Mouse (Mus musculus) limb, embryonic 13.5 days (tissue): ENCODE results near the gene Orm2. TPM values are rescaled to one million over a fixed set of nuclear protein-coding genes. Genes with fewer than 3 reads are reported as not detected.

ENCODE experiments used
- ATAC-seq: fragments of 200-750 bp; cut with Nextera tagmentation; 2 replicates; pipeline ENCODE4 v1.8.0; 2017; ENCODE audit warnings: low read depth, moderate number of reproducible peaks, moderate TSS enrichment; ENCODE audit not compliant: low FRiP score
- H3K27ac ChIP-seq: fragments of 300-500 bp; sonication (generic); 2 replicates; pipeline ENCODE4 v1.5.1; 2015; ENCODE audit warnings: inconsistent platforms, mild to moderate bottlenecking, moderate library complexity
- H3K27me3 ChIP-seq: fragments of 300-500 bp; sonication (generic); 2 replicates; pipeline ENCODE4 v1.6.1; 2015; ENCODE audit warnings: mild to moderate bottlenecking, inconsistent platforms
- H3K36me3 ChIP-seq: fragments of 300-500 bp; sonication (generic); 2 replicates; pipeline ENCODE4 v1.6.1; 2015; ENCODE audit warnings: inconsistent platforms, mild to moderate bottlenecking, moderate library complexity
- H3K4me1 ChIP-seq: fragments of 300-500 bp; sonication (generic); 2 replicates; pipeline ENCODE4 v1.6.1; 2015; ENCODE audit warnings: inconsistent platforms
- H3K4me2 ChIP-seq: fragments of 300-500 bp; sonication (generic); replicated peaks from 2 replicates; pipeline ENCODE4 v1.6.1; 2015; ENCODE audit warnings: inconsistent platforms, mild to moderate bottlenecking, moderate library complexity
- H3K4me3 ChIP-seq: fragments of 300-500 bp; sonication (generic); 2 replicates; pipeline ENCODE4 v1.5.1; 2015; ENCODE audit warnings: moderate library complexity, mild to moderate bottlenecking, inconsistent platforms
- H3K9ac ChIP-seq: fragments of 300-500 bp; sonication (generic); 2 replicates; pipeline ENCODE4 v1.6.1; 2015; ENCODE audit warnings: mild to moderate bottlenecking, inconsistent platforms
- H3K9me3 ChIP-seq: fragments of 300-500 bp; sonication (generic); 2 replicates; pipeline ENCODE4 v1.6.1; 2016; ENCODE audit warnings: inconsistent platforms
- WGBS: fragments of 180-500 bp; shearing (Covaris S2); methylation state at CpG from one replicate; pipeline ENCODE4 v1.1.7; 2015; 5-methylcytosine and 5-hydroxymethylcytosine counted together
- polyA plus RNA-seq: library from polyadenylated mRNA; unstranded; fragments of >200 nt; fragmentation: Nextera tagmentation; extraction: Ambion mirVana; gene quantifications from 2 replicates; pipeline ENCODE4 v1.2.1, GENCODE M21; 2015

Gene Orm2
- polyA plus RNA-seq, 1 experiment from 2014 or later = not detected

DNA sequence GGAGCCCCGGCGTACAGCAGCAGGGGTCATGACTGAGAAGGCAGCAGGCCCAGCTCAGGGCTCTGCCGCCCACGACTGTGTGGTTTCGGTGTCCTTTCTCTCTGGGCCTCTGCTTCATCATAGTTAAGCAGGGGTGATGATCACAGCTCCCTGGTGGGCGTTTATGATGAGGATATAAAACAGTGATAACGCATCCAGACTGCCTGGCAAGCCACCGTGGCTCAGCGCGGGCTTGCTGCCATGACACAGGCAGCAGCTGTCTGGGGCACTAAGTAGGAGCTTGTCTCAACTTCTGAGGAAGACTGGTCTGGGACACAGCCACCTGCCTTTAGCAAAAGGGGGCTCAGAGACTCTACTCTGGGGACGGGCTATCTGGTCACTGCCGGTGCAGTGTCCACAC, 21.2 kb downstream of the Orm2 start:
- 77% methylated on average over 12 of the region's 12 CpGs for WGBS

DNA sequence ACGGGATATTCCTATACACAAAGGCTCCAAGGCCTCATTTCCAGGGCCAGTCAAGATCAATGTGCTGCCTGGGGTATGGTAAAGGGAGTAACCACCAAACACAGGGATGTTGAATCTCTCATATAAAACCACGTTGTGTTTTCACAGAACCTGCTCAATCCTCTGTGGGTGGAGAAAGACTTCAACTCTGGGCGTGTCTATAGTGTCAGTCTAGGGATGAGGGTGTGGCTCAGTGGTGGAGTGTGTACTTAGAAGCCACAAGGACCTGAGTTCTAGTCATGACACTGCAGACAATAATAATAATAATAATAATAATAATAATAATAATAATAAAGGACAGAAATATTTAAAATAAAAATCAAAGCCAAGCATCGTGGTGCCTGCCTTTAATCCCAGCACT, 22.0 kb downstream of the Orm2 start:
- no peaks in the 10 kb centered on the region for H3K9me3 ChIP-seq
- ATAC-seq = no peak
- H3K4me2 ChIP-seq = no peak overlapping the region
- peaks cover 78% of the 10 kb centered on the region for H3K36me3 ChIP-seq
- no peak overlapping the region for H3K9ac ChIP-seq
- H3K27ac ChIP-seq = no peak overlapping the region
- 89% methylated on average over 4 of the region's 4 CpGs for WGBS
- H3K4me1 ChIP-seq = peaks cover 3% of the 10 kb centered on the region
- H3K27me3 ChIP-seq = no peaks in the 10 kb centered on the region
- H3K4me3 ChIP-seq = no peak overlapping the region

More for the DNA sequence above, 21.2 kb downstream of the Orm2 start:
- Histone ChIP-seq H3K27me3 (no peaks in the 10 kb centered on the region), H3K4me1 (no peaks in the 10 kb centered on the region), H3K27ac (no peak overlapping the region), H3K36me3 (peaks cover 83% of the 10 kb centered on the region), H3K4me3 (no peak overlapping the region), H3K9ac (no peak overlapping the region), H3K9me3 (no peaks in the 10 kb centered on the region), H3K4me2 (no peak overlapping the region)
- no peak for ATAC-seq

DNA sequence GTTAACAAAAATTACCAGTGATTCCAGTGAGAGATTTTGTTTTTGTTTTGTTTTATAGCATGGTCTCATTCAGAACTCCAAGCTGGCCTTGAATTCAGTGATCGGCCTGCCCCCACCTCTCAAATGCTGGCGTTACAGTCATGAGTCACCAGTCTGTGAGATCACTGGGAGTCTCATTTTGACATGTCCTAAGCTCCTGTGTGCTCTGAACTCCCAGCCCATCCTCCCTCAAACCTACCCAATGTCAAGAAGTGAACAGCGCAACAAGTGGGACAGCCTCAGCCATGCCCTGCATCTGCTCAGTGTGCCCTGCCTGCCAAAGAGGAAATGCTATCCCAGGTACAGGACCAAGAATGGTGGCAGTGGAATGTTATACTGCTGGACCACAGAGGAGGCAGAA, 23.0 kb downstream of the Orm2 start:
- Histone ChIP-seq H3K27ac (no peak overlapping the region), H3K27me3 (no peaks in the 10 kb centered on the region), H3K4me2 (no peak overlapping the region), H3K9me3 (no peaks in the 10 kb centered on the region), H3K36me3 (peaks cover 72% of the 10 kb centered on the region), H3K4me3 (no peak overlapping the region), H3K9ac (no peak overlapping the region), H3K4me1 (peaks cover 10% of the 10 kb centered on the region)
- ATAC-seq = no peak
- 86% methylated on average over 3 of the region's 3 CpGs for WGBS

DNA sequence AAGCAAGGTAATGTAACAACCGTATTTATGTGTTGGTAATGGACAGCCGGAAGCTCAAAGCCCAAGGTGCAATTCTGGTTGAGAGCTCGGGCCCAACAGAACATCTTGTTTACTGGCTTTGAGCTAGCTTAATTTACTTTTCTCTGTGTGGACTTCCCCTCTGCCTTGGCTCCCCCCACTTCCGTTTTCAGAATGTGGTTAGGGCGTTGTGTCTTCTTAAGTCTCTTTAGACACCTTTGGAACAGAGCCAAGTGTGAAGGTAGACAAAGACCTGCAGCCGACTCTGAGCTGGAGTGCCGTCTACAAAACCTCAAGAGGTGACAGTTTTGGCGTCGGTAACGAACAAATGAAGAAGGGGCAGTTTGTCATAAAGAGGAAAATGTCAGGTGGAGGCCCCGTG, 23.5 kb downstream of the Orm2 start:
- no peak for ATAC-seq
- peaks cover 10% of the 10 kb centered on the region for H3K4me1 ChIP-seq
- H3K9me3 ChIP-seq = no peaks in the 10 kb centered on the region
- no peaks in the 10 kb centered on the region for H3K27me3 ChIP-seq
- H3K27ac ChIP-seq = no peak overlapping the region
- H3K4me3 ChIP-seq = no peak overlapping the region
- no peak overlapping the region for H3K4me2 ChIP-seq
- H3K9ac ChIP-seq = no peak overlapping the region
- H3K36me3 ChIP-seq = peaks cover 72% of the 10 kb centered on the region
- 79% methylated on average over 11 of the region's 11 CpGs for WGBS

DNA sequence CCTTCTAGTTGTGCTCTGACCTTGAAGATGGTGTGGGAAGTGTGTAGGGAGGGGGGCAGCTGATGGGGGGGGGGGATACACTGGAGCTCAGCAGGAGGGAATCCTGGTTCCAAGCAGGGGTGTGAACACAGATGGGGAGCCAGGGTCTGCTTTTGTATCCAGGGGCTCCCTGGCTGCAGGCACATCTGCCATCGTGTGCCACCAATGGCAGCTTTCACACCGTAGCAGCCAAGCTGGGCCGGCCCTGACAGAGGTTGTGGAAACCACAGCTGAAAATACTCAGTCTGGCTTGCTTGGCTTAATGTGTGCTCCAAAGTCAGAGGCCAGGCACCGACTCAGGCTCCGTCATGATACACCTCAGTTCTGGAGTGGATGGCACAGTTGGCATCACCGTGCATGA, 25.8 kb downstream of the Orm2 start:
- no peaks in the 10 kb centered on the region for H3K27me3 ChIP-seq
- H3K27ac ChIP-seq = no peak overlapping the region
- H3K4me1 ChIP-seq = peaks cover 10% of the 10 kb centered on the region
- peaks cover 74% of the 10 kb centered on the region for H3K36me3 ChIP-seq
- H3K4me2 ChIP-seq = no peak overlapping the region
- 78% methylated on average over 6 of the region's 6 CpGs for WGBS
- ATAC-seq = no peak
- H3K4me3 ChIP-seq = no peak overlapping the region
- no peak overlapping the region for H3K9ac ChIP-seq
- H3K9me3 ChIP-seq = no peaks in the 10 kb centered on the region

DNA sequence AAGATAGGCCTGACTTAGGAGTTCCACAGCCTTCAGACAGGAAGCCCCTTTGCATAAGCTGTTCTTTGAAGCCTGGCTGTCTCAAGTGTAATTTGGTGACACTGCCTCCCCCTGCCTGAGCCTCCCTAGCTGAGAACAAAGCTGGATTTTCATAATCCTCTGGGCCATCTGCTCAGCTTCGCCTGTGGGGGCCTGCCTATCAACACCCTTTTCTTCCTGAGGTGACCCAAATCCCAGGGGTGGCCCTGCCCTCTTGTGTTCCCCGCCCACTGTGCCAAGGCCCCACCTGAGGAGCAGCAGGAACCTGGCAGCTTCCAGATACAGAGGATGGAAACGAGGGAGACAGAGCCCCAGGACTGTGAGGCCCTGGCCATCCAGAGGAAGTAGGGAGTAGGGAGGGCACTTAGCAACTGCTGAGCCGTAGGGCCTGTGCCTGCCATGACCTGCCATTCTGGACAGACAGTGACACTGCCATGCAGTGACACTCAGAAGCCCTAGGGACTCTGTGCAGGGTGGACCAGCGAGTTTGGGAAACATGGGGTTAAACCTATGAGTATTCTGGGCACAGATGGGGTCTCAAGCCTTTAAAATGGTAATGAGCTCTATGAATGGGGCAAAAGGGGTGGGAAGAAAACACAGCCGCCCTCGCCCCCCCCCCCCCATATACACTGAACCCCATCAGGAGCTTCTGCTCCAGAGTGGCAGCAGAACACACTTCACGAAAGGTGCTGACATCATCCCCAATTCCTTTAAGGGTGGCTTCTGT, 27.1 kb downstream of the Orm2 start:
- 35% methylated on average over 8 of the region's 8 CpGs for WGBS
- peak overlapping the region; percentile 19; the same call in 1 of the 2 replicates for H3K9ac ChIP-seq
- H3K9me3 ChIP-seq = no peaks in the 10 kb centered on the region
- no peak overlapping the region for H3K27ac ChIP-seq
- no peak overlapping the region for H3K4me2 ChIP-seq
- peaks cover 76% of the 10 kb centered on the region for H3K36me3 ChIP-seq
- peaks cover 10% of the 10 kb centered on the region for H3K4me1 ChIP-seq
- no peak for ATAC-seq
- H3K4me3 ChIP-seq = no peak overlapping the region
- no peaks in the 10 kb centered on the region for H3K27me3 ChIP-seq

DNA sequence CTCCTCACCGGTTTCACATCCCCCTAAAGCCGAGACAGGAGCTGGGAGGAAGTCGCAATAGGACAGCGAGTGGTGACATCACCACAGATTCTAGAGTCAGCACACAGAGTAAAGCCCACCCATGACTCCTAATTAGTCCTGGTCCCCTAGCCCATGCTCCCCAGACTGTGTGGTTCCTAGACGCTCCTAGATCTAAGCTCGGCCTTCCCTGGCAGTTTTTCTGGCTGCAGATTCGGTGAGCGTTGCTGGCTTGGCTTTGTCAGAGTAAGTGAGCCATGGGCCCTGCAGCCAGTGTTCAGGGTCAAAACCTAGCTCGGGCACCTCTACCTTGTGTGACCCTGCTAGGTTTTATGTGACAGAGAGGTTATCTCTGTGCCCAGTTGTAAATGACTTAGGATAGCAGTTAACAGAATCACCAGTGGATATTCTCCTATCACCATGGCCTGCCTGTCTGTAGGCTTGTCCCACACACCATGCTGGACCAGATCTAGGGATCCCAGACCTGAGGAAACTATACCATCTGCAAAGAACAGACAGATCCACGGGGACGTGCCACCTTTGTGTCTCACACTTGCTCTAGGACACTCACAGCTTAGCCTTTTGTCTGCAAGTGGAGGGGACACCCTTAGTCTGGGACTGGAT, 27.8 kb downstream of the Orm2 start:
- Histone ChIP-seq H3K4me3 (no peak overlapping the region), H3K4me1 (peaks cover 10% of the 10 kb centered on the region), H3K9ac (no peak overlapping the region; the same call in 1 of the 2 replicates), H3K27ac (no peak overlapping the region), H3K36me3 (peaks cover 80% of the 10 kb centered on the region), H3K27me3 (no peaks in the 10 kb centered on the region), H3K4me2 (no peak overlapping the region), H3K9me3 (no peaks in the 10 kb centered on the region)
- ATAC-seq = no peak
- 53% methylated on average over 11 of the region's 11 CpGs for WGBS

DNA sequence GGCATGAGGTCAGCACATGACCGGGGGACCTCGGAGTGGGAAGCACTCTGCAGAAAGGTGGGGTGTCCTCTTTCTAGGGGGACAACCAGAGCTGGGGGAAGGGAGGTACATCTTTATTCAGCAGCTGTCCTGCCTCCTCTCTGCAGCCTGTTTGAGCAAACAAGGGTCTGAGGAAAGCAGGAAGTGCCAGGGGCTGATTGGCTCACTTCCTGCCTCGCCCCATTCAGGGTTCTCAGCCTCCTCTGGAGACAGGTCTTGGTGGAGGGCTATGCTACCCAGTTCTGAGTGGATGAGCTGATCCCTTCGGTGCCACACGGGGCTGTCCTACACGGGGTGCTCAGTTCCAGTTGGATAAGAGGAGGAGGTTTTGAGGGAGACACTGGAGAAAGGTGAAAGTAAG, 29.1 kb downstream of the Orm2 start:
- Histone ChIP-seq H3K4me1 (peaks cover 10% of the 10 kb centered on the region), H3K4me2 (no peak overlapping the region), H3K9me3 (no peaks in the 10 kb centered on the region), H3K36me3 (peaks cover 79% of the 10 kb centered on the region), H3K9ac (no peak overlapping the region), H3K27ac (no peak overlapping the region), H3K27me3 (no peaks in the 10 kb centered on the region), H3K4me3 (no peak overlapping the region)
- no peak for ATAC-seq
- WGBS = 90% methylated on average over 6 of the region's 6 CpGs

DNA sequence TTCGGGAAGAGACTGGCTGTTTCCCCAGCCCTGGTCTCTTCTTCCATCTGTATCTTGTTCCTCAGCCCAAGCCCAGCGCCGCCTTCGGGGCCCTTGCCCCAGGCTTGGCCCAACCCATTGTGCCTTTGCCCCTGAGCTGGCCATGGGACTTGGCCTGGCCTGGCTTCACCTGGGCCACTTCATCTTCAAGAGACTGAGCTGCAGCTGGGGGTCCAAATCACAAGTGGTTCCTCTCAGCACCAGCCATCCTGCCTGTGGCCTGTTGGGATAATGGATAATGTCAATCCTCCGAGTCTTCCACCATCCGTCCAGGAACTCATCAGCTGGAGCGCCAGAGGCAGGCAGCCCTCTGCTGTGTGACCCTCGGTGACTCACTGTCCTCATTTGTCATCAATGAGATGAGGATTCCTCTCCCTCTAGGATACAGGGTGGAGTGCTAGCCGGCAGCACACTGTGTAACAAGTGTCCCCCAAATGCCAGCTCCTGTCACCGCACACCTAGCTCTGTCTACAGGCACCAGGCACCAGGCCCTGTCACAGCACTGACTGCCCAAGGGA, 35.8 kb downstream of the Orm2 start:
- peaks cover 49% of the 10 kb centered on the region for H3K4me1 ChIP-seq

DNA sequence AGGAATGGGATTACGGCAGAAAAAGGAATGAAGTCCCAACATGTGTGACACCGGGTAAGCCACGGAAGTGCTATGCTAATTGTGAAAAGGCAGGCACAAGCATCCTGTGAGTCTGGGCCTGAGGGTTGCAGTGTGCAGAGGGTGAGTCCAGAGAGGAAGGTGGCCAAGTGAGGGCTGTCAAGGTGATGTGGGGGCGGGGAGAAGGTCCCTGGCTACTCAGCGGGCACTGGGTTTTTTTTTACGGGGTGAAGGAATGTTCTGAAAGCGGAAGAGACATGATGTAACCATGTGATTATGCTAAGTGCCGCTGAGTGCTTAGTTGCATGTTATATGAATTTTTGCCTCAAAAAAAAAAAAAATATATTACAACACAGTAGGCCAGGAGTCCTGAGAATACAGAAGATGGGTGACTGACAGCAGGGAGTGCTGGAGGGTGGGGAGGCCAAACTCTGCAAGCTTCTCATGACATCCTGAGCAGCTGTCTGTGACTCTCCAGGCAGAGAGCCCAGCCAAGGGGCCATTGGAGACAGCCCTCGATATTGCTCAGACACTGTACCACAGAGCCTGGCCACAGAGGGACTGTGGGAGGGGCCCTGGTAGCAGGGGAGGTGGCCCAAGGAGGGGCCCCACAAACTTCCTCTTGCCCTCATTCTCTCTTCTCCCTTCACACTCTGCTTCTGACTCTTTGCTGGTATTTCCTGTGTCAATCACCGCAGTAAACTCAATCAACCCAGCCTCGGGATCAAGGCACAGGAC, 36.8 kb downstream of the Orm2 start:
- no peaks in the 10 kb centered on the region for H3K27me3 ChIP-seq
- no peak for ATAC-seq
- H3K27ac ChIP-seq = peak overlapping the region; percentile 72; the same call in 1 of the 2 replicates
- H3K9me3 ChIP-seq = no peaks in the 10 kb centered on the region
- 0 out of 2 replicates have a peak overlapping the region, but pooled peaks have one; percentile 2 for H3K4me2 ChIP-seq
- H3K4me3 ChIP-seq = no peak overlapping the region
- H3K36me3 ChIP-seq = peaks cover 36% of the 10 kb centered on the region
- peak overlapping the region; percentile 4; the same call in 1 of the 2 replicates for H3K9ac ChIP-seq
- WGBS = 30% methylated on average over 11 of the region's 11 CpGs
- peaks cover 59% of the 10 kb centered on the region for H3K4me1 ChIP-seq

More for the DNA sequence above, 35.8 kb downstream of the Orm2 start:
- no peak overlapping the region for H3K4me2 ChIP-seq
- 90% methylated on average over 10 of the region's 10 CpGs for WGBS
- no peak overlapping the region for H3K4me3 ChIP-seq
- peaks cover 43% of the 10 kb centered on the region for H3K36me3 ChIP-seq
- no peaks in the 10 kb centered on the region for H3K9me3 ChIP-seq
- no peaks in the 10 kb centered on the region for H3K27me3 ChIP-seq
- no peak for ATAC-seq
- H3K27ac ChIP-seq = peak overlapping the region; percentile 72; the same call in 1 of the 2 replicates
- no peak overlapping the region for H3K9ac ChIP-seq

DNA sequence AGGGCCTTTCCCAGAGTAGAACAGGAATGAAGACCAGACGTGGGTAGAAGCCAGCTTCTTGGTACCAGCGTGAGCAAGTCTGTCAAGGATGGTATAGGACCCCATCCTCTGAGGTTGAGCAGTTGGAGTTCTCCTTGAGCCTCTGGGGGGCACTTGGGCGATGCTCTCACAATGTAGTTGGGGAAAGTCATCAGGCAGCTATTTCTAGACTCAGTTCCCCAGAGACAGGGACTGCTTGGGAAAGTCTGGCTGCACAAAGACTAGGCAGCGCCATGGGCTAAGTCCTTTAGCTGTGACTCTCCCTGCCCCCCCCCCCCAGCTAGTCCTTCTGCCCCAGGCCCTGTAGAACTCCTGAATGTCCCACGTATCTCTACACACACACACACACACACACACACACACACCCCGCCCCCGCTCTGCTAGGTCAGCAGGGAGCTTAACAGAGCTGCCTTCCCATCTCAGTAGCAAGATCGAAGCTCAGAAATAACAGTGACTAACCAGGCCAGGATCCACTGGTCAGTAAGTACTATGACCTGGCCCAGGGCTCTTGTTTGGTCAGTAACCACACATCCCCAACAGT, 37.5 kb downstream of the Orm2 start:
- H3K4me3 ChIP-seq = no peak overlapping the region
- WGBS = 55% methylated on average over 8 of the region's 8 CpGs
- H3K9me3 ChIP-seq = no peaks in the 10 kb centered on the region
- no peaks in the 10 kb centered on the region for H3K27me3 ChIP-seq
- peak overlapping the region; percentile 72; the same call in 1 of the 2 replicates for H3K27ac ChIP-seq
- H3K4me1 ChIP-seq = peaks cover 66% of the 10 kb centered on the region
- ATAC-seq = no peak
- H3K4me2 ChIP-seq = 0 out of 2 replicates have a peak overlapping the region, but pooled peaks have one; percentile 2
- peaks cover 28% of the 10 kb centered on the region for H3K36me3 ChIP-seq
- no peak overlapping the region for H3K9ac ChIP-seq
